Mouse (Mus musculus) layer of hippocampus, postnatal 14 days (tissue): Measurements from ENCODE around the gene Card6. TPM values are rescaled to one million over a fixed set of nuclear protein-coding genes. Genes with fewer than 3 reads are reported as not detected.

Source experiments
- DNase-seq, 2 experiments: peaks; one replicate each; pipeline ENCODE4 v3.0.0; 2021 to 2022; ENCODE audit warnings: low spot score in 2 of 2, mixed read lengths in 1 of 2
- long read RNA-seq, 2 experiments: library from polyadenylated mRNA; stranded (forward); transcript quantifications; one replicate each; pipeline ENCODE4 v2.0.0; 2021
- total RNA-seq, 2 experiments: library from RNA; stranded (reverse); gene quantifications; 2 replicates each; pipeline ENCODE4 v1.2.3; 2021

Gene Card6
- 1 to 10 TPM; 2.0 to 3.7 TPM for total RNA-seq
- long read RNA-seq, experiment 1, partial matches to known transcripts = 1 of 1 reads
- long read RNA-seq, experiment 1, other reads (novel, unspliced or antisense) = 0 of 1 reads
- long read RNA-seq, experiment 2, partial matches to known transcripts = 0 of 1 reads
- long read RNA-seq, experiment 2, other reads (novel, unspliced or antisense) = 1 of 1 reads

- DNase-seq = peak; percentile 41 to 76
These were observed at the start of gene Card6 for GRCm38 (mm10) chr15:5107686-5108654. TSS of gene Card6 (minus strand) at chr15:5108539.

- no peak for DNase-seq
These were observed 49.0 kb upstream of the Card6 start for GRCm38 (mm10) chr15:5157386-5157785.

GRCm38 (mm10) chr15:5156355-5156754 is 48.0 kb upstream of the Card6 start:
- DNase-seq = no peak

GRCm38 (mm10) chr15:5155093-5155492 is 46.8 kb upstream of the Card6 start:
- DNase-seq = no peak

GRCm38 (mm10) chr15:5154621-5155020 is 46.3 kb upstream of the Card6 start:
- DNase-seq = no peak

GRCm38 (mm10) chr15:5152171-5152570 is 43.8 kb upstream of the Card6 start:
- no peak for DNase-seq

- no peak for DNase-seq
These were observed 40.8 kb upstream of the Card6 start for GRCm38 (mm10) chr15:5149187-5149586.

GRCm38 (mm10) chr15:5145196-5145945 is 37.0 kb upstream of the Card6 start:
- no peak for DNase-seq

GRCm38 (mm10) chr15:5144021-5144778 is 35.9 kb upstream of the Card6 start:
- DNase-seq = peak; percentile 69 to 79

- peak; percentile 73 to 77 for DNase-seq
These were observed 35.2 kb upstream of the Card6 start, which contains the start of gene Prkaa1 for GRCm38 (mm10) chr15:5143361-5144020. TSS of gene Prkaa1 (plus strand) at chr15:5143861.

- no peak for DNase-seq
These were observed 34.4 kb upstream of the Card6 start for GRCm38 (mm10) chr15:5142714-5143113.

GRCm38 (mm10) chr15:5142047-5142446 is 33.7 kb upstream of the Card6 start:
- DNase-seq = no peak

GRCm38 (mm10) chr15:5140357-5140756 is 32.0 kb upstream of the Card6 start:
- DNase-seq = no peak

GRCm38 (mm10) chr15:5139863-5140262 is 31.5 kb upstream of the Card6 start:
- DNase-seq = no peak

- no peak for DNase-seq
These were observed 31.0 kb upstream of the Card6 start for GRCm38 (mm10) chr15:5139366-5139765.

GRCm38 (mm10) chr15:5138021-5138856 is 29.9 kb upstream of the Card6 start:
- no peak for DNase-seq

- no peak for DNase-seq
These were observed 26.7 kb upstream of the Card6 start for GRCm38 (mm10) chr15:5134945-5135483.

- DNase-seq = no peak
These were observed 25.8 kb upstream of the Card6 start for GRCm38 (mm10) chr15:5134179-5134578.

GRCm38 (mm10) chr15:5133301-5133700 is 25.0 kb upstream of the Card6 start:
- no peak for DNase-seq
